Mouse (Mus musculus): ENCODE results near the gene Ncbp2.

The Ncbp2 gene

GRCm38 (mm10) chr16:32009913-32010312, 61.6 kb downstream of the Ncbp2 start:
- DNase-seq (ENCODE audit: low read depth), result peak; percentile 25

- DNase-seq (ENCODE audit: low read depth), result no peak
These were observed 62.0 kb downstream of the Ncbp2 start for GRCm38 (mm10) chr16:32010330-32010729.
